In the genomic region with DNA sequence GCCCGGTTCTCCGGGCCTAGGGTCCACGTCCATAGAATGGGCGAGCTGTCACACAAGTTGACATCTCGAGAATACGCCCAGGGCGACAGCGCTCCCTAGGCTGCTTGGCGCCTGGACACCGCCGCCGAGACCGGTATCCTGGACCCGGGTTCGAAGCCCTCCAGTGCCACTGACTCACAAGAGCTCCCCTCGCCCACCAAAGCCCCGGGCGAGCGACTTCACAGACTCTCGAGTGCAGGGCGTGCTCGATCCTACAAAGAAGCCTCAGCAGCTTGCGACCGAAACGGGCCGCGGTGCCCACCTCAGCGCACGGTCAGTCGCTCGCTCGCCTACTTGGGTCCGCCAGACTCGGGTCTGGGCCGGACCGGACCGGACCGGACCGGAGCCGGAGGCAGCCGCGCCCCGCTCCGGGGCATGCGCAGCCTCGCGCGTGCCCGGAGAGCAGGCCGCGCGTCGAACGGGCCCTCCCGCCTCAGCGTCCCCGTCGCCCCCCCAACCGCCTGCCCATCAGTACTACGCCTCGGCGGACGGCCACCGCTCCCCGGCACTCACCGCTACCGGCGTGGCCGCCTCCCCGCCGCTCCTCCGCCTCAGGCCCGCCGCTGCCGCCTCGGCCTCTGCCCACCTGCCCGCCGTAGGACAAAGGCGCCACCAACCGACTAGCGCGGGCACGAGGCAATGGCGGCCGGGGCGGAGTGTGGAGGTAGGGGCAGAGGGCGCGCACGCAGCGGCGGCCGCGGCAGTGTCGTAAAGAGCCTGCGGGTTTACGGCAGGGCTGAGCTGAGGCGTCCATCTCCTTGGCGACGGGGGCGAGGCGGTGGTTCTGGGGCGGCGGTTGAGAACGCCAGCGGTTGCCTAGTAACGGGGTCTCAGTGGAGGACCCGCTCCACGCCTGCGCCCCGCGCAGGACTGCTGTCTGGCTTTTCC, we compare ENCODE assay signal across 8 mouse cellular contexts. TPM values are rescaled to one million over a fixed set of nuclear protein-coding genes. Genes with fewer than 3 reads are reported as not detected.
DNase-seq lines count a peak whose midpoint lies in the region; ATAC-seq and TF ChIP-seq lines count a peak whose summit lies in the region.

Ncoa5 (minus strand) TSS at position 737 of the 927 bp plus-strand sequence.

- TF ChIP-seq EP300 in heart, adult 2 months (IDR thresholded peaks at IDR 0.05; ENCODE audit: insufficient read depth, low read depth, low read length), result no peak

- intact Hi-C loops in heart, adult 2 months (cut with DNase I), result loop anchor here (5.0 to 10.0 kb wide), 2 partner anchors 122 to 200 kb away; partner anchors contain the start of genes Ctsa, Neurl2 and Zfp335

- under 1% methylated on average over 109 of the region's 111 CpGs for WGBS in embryonic facial prominence, embryonic 13.5 days
- WGBS in heart, adult 2 months, result under 1% methylated on average over 108 of the region's 111 CpGs
- under 1% methylated on average over 88 of the region's 111 CpGs for WGBS in limb, embryonic 13.5 days
- under 1% methylated on average over 94 of the region's 111 CpGs for WGBS in midbrain, embryonic 16.5 days

- H3K36me3 ChIP-seq in embryonic facial prominence, embryonic 13.5 days, result 0 out of 2 replicates have a peak, but pooled peaks cover 3% of the 10 kb centered on the region
- H3K36me3 ChIP-seq in heart, adult 2 months (ENCODE audit: control insufficient read depth, insufficient read depth, low read length), result peaks cover 2% of the 10 kb centered on the region; the same call in 1 of the 2 replicates
- no peaks in the 10 kb centered on the region for H3K36me3 ChIP-seq in limb, embryonic 13.5 days
- H3K36me3 ChIP-seq in midbrain, embryonic 16.5 days (ENCODE audit: control insufficient read depth, insufficient read depth, low read length), result no peaks in the 10 kb centered on the region

- peak; percentile 94 for DNase-seq in 3134 (ENCODE audit: extremely low read depth, insufficient read length, low spot score)
- peak; percentile 98 to 99 for DNase-seq in adrenal gland, postnatal 36 days
- peak; percentile 98 to 99 for DNase-seq in heart, adult 2 months
- peak; percentile 97 for DNase-seq in kidney, adult 8-10 months
- DNase-seq in spleen, postnatal 10 days (ENCODE audit: low spot score in 2 of 2), result peak; percentile 95 to 98

- peak within 1 kb of the TSS; percentile 98 for H3K9ac ChIP-seq in embryonic facial prominence, embryonic 13.5 days
- peak within 1 kb of the TSS; percentile 98 for H3K9ac ChIP-seq in heart, adult 2 months (ENCODE audit: low read depth, low read length)
- H3K9ac ChIP-seq in limb, embryonic 13.5 days, result peak within 1 kb of the TSS; percentile 94
- peak within 1 kb of the TSS; percentile 98 for H3K9ac ChIP-seq in midbrain, embryonic 16.5 days (ENCODE audit: low read depth, low read length)

- peak within 1 kb of the TSS; percentile 86 for H3K4me2 ChIP-seq in embryonic facial prominence, embryonic 13.5 days
- peak within 1 kb of the TSS; percentile 85 for H3K4me2 ChIP-seq in limb, embryonic 13.5 days (replicated peaks)
- peak within 1 kb of the TSS; percentile 97 for H3K4me2 ChIP-seq in midbrain, embryonic 16.5 days (ENCODE audit: low read length)

- H3K4me3 ChIP-seq in embryonic facial prominence, embryonic 13.5 days, result peak within 1 kb of the TSS; percentile 97
- peak within 1 kb of the TSS; percentile 92 for H3K4me3 ChIP-seq in heart, adult 2 months
- peak within 1 kb of the TSS; percentile 82 for H3K4me3 ChIP-seq in limb, embryonic 13.5 days
- peak within 1 kb of the TSS; percentile 96 for H3K4me3 ChIP-seq in midbrain, embryonic 16.5 days (ENCODE audit: low read depth, low read length)

- peaks cover 30% of the 10 kb centered on the region for H3K4me1 ChIP-seq in embryonic facial prominence, embryonic 13.5 days
- H3K4me1 ChIP-seq in heart, adult 2 months (ENCODE audit: control insufficient read depth, insufficient read depth, low read length), result no peaks in the 10 kb centered on the region; the same call in 1 of the 2 replicates
- peaks cover 33% of the 10 kb centered on the region for H3K4me1 ChIP-seq in limb, embryonic 13.5 days
- peaks cover 35% of the 10 kb centered on the region for H3K4me1 ChIP-seq in midbrain, embryonic 16.5 days (ENCODE audit: control insufficient read depth, insufficient read depth, low read length)

- peak; percentile 38 for TF ChIP-seq CTCF in heart, adult 2 months (IDR thresholded peaks at IDR 0.05)

- peak within 1 kb of the TSS; percentile 87 for H3K27ac ChIP-seq in embryonic facial prominence, embryonic 13.5 days
- peak within 1 kb of the TSS; percentile 94 for H3K27ac ChIP-seq in heart, adult 2 months
- H3K27ac ChIP-seq in limb, embryonic 13.5 days, result peak within 1 kb of the TSS; percentile 78
- peak within 1 kb of the TSS; percentile 96 for H3K27ac ChIP-seq in midbrain, embryonic 16.5 days (ENCODE audit: low read length)

- TF ChIP-seq POLR2A in heart, adult 2 months (IDR thresholded peaks at IDR 0.05; ENCODE audit: insufficient read depth, low read depth, low read length), result peak; percentile 65; the same call in 1 of the 2 replicates

- peak; percentile 97 for ATAC-seq in embryonic facial prominence, embryonic 13.5 days (ENCODE audit: insufficient number of reproducible peaks, insufficient read depth, low FRiP score, low TSS enrichment, low read depth)
- peak; percentile 98 for ATAC-seq in limb, embryonic 13.5 days (ENCODE audit: low FRiP score, low read depth)
- ATAC-seq in midbrain, embryonic 16.5 days, result peak; percentile 96

- no peaks in the 10 kb centered on the region for H3K9me3 ChIP-seq in embryonic facial prominence, embryonic 13.5 days
- no peaks in the 10 kb centered on the region for H3K9me3 ChIP-seq in limb, embryonic 13.5 days
- no peaks in the 10 kb centered on the region for H3K9me3 ChIP-seq in midbrain, embryonic 16.5 days (replicated peaks; ENCODE audit: control insufficient read depth, low read length, poor library complexity, severe bottlenecking)

- peaks cover 1% of the 10 kb centered on the region; the same call in 1 of the 2 replicates for H3K79me2 ChIP-seq in heart, adult 2 months (replicated peaks; ENCODE audit: control insufficient read depth, insufficient read depth, low read length)

- no peaks in the 10 kb centered on the region for H3K27me3 ChIP-seq in embryonic facial prominence, embryonic 13.5 days
- no peaks in the 10 kb centered on the region; the same call in none of the 2 replicates for H3K27me3 ChIP-seq in heart, adult 2 months (ENCODE audit: control insufficient read depth, insufficient read depth, low read length)
- H3K27me3 ChIP-seq in limb, embryonic 13.5 days, result no peaks in the 10 kb centered on the region
- no peaks in the 10 kb centered on the region for H3K27me3 ChIP-seq in midbrain, embryonic 16.5 days (ENCODE audit: control insufficient read depth, insufficient read depth, low read depth, low read length)

RNA-seq across cellular contexts. Expression of gene Ncoa5, which starts in this region (rescaled TPM):
- total RNA-seq in adrenal gland, postnatal 36 days (2021), result 10 to 100 TPM; 28.9 to 36.0 TPM
- 94.8 and 95.8 TPM in 2 replicates for polyA plus RNA-seq in embryonic facial prominence, embryonic 13.5 days (2015; fragmentation: Nextera tagmentation; extraction: Ambion mirVana)
- 10 to 100 TPM; 18.6 to 20.6 TPM for total RNA-seq in heart, adult 2 months (2021)
- 16.4 and 21.2 TPM in 2 replicates for polyA plus RNA-seq in heart, adult 2 months (2012; rRNA removed)
- polyA plus RNA-seq in limb, embryonic 13.5 days (2015; fragmentation: Nextera tagmentation; extraction: Ambion mirVana), result 92.3 and 99.1 TPM in 2 replicates
- 105 and 129 TPM in 2 replicates for polyA plus RNA-seq in midbrain, embryonic 16.5 days (2015; fragmentation: Nextera tagmentation; extraction: Ambion mirVana)

Comparison
In these comparisons a context has a peak if more than half of its experiments do, and no peak if none do; other contexts are left out.
1. Peak in every context shown above with its lines: DNase-seq, ATAC-seq, H3K4me3 ChIP-seq and H3K27ac ChIP-seq.